Mouse (Mus musculus) liver, embryonic 14.5 days (tissue): ENCODE data around the gene Syt15.

Source experiments
- CTCF ChIP-seq: IDR thresholded peaks from 2 replicates; pipeline ENCODE4 v1.5.1; 2016; ENCODE audit warnings: antibody characterized with exemption, low read depth, control low read depth
- EP300 ChIP-seq: IDR thresholded peaks from 2 replicates; pipeline ENCODE4 v1.6.1; 2016; ENCODE audit warnings: antibody characterized with exemption, low read depth

GRCm38 (mm10) chr14:34275225-34275624 is 55.8 kb downstream of the Syt15 start:
- TF ChIP-seq CTCF (no peak), EP300 (no peak)
